Mouse (Mus musculus) spleen, adult 2 months (tissue): ENCODE data around the gene Lhfpl2. TPM values are rescaled to one million over a fixed set of nuclear protein-coding genes. Genes with fewer than 3 reads are reported as not detected.

Experiments
- DNase-seq, 2 experiments: peaks; one replicate each; pipeline versions ENCODE4 v3.0.0 to v3.0.0-alpha.2; 2012 to 2021; ENCODE audit warnings: low spot score in 2 of 2, low read depth in 1 of 2
- H3K27ac ChIP-seq: fragments of 200-500 bp; 2 replicates; pipeline ENCODE4 v1.5.1; 2012; ENCODE audit warnings: low read length, inconsistent platforms; ENCODE audit not compliant: insufficient read depth
- H3K27me3 ChIP-seq: fragments of 200-500 bp; 2 replicates; pipeline ENCODE4 v1.6.1; 2012; ENCODE audit warnings: mild to moderate bottlenecking, moderate library complexity, low read length, inconsistent platforms; ENCODE audit not compliant: control insufficient read depth, insufficient read depth
- H3K36me3 ChIP-seq: fragments of 200-500 bp; 2 replicates; pipeline ENCODE4 v1.6.1; 2012; ENCODE audit warnings: mild to moderate bottlenecking, low read length, inconsistent platforms; ENCODE audit not compliant: control insufficient read depth, insufficient read depth
- H3K4me1 ChIP-seq: fragments of 200-500 bp; 2 replicates; pipeline ENCODE4 v1.6.1; 2011; ENCODE audit warnings: inconsistent platforms; ENCODE audit not compliant: control insufficient read depth, insufficient read depth, insufficient read length
- H3K4me3 ChIP-seq: fragments of 200-500 bp; 2 replicates; pipeline ENCODE4 v1.5.1; 2011; ENCODE audit warnings: mild to moderate bottlenecking, inconsistent platforms; ENCODE audit not compliant: insufficient read depth, insufficient read length; ENCODE audit errors: extremely low read depth
- CTCF ChIP-seq: fragments of 200-500 bp; IDR thresholded peaks from 2 replicates; pipeline ENCODE4 v1.5.1; 2011; ENCODE audit warnings: mild to moderate bottlenecking, inconsistent platforms; ENCODE audit not compliant: insufficient read depth, insufficient read length, insufficient replicate concordance; ENCODE audit errors: extremely low read depth
- POLR2A ChIP-seq: fragments of 200-500 bp; IDR thresholded peaks from 2 replicates; pipeline ENCODE4 v1.6.1; 2011; ENCODE audit warnings: low read depth, low read length, inconsistent platforms
- WGBS: fragments of 180-500 bp; shearing (Covaris S2); methylation state at CpG from one replicate; pipeline ENCODE4 v1.1.7; 2018; 5-methylcytosine and 5-hydroxymethylcytosine counted together
- polyA plus RNA-seq: library from polyadenylated mRNA; depleted of rRNA; stranded (reverse); fragments of >200 nt; gene quantifications from 2 replicates; pipeline ENCODE4 v1.2.3, GENCODE M21; 2012

Lhfpl2 gene
- polyA plus RNA-seq, 1 experiment = 4.8 TPM

DNA sequence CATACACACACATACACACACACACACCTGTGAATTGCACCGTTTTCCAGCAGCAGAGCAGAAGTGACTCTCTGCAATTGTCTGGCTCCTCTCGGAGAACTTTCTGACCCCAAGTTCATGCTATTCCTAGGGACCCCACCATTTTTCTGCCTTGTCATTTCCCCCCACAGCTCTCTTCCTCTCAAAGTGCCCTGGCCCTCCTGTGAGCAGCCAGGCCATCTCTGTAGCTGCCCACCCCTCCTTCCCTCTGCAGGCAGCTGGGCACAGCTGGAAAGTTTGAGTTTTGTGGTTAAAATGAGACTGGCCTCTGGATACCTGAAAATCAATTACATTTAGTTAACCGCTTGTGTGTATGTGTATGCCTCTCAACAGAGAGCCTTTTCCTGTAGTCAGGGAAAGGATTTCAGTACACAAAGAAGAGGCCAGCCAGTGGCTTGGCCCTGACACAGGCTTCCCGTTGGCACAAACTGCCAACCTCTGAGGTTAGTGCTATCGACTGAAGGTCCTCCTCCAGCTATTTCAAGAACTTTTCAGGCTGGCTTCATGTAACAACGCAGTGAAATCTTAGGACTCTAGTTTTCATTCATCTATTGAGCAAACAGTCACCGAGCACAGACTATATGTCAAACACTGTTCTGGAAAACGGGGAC lies 125.9 kb downstream of the Lhfpl2 start:
- Histone ChIP-seq H3K36me3 (no peaks in the 10 kb centered on the region), H3K27ac (no peak overlapping the region), H3K4me3 (no peak overlapping the region), H3K4me1 (no peaks in the 10 kb centered on the region), H3K27me3 (no peaks in the 10 kb centered on the region)
- WGBS = 27% methylated on average over 8 of the region's 8 CpGs
- no peak for TF ChIP-seq CTCF
- no peak for TF ChIP-seq POLR2A
- no peak for DNase-seq

DNA sequence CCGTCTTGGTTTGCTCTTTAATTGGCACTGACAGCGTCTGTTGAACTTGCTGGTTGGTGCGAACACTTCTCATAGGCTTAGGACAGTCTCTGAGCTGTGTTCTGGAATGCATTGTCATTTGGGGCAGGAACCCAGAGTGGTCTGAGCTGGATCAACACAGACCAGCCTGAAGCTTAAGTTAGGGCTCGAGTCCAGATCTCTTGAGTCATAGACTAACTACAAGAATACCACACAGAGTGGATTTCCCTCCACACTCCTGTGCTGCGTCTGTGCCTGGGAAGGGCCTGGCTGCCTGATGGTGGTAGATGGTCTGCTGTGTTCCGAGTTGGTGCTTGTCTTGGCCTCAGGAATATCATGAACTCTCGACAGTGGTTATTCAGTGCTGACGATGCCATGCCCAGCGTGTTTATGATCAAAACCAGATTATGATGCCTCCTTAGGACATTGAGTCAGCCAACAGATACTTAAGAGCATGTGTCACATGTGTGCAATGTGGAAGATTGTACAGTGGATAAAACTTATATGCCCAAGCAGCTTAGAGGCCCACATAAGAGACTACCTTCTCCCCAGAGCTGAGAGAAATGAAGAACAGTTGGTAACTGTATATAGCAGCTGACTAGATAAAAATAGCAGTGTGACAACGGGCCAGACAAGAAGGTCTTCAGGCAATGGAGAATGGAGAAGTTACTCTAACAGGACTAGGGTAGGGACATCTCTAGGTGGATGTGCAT lies 127.3 kb downstream of the Lhfpl2 start:
- no peaks in the 10 kb centered on the region for H3K4me1 ChIP-seq
- no peak for DNase-seq
- H3K36me3 ChIP-seq = no peaks in the 10 kb centered on the region
- no peak for TF ChIP-seq CTCF
- TF ChIP-seq POLR2A = no peak
- no peak overlapping the region for H3K4me3 ChIP-seq
- WGBS = 74% methylated on average over 10 of the region's 10 CpGs
- H3K27me3 ChIP-seq = no peaks in the 10 kb centered on the region
- no peak overlapping the region for H3K27ac ChIP-seq

DNA sequence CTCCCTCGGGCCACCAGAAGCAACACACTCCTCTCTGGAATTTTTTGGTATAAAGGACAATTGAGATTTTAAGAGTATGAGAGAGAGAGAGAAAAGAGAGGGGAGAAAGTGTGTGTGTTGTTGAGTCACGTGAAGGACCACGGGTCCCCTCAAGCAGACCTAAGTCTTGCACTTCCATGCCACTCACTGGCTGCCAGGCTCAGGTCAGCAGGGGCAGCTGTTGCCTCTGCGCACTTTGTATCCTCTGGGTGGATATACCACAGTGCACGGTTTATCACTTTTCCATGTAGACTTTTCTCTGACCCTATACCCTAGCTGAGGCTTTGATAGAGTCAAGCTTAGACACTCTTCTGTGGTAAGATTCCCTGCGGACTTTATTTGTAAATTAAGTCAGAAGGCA lies 128.0 kb downstream of the Lhfpl2 start:
- WGBS = 87% methylated on average over 5 of the region's 6 CpGs
- Histone ChIP-seq H3K27me3 (no peaks in the 10 kb centered on the region), H3K27ac (no peak overlapping the region), H3K4me1 (no peaks in the 10 kb centered on the region), H3K4me3 (no peak overlapping the region), H3K36me3 (no peaks in the 10 kb centered on the region)
- no peak for TF ChIP-seq POLR2A
- no peak for TF ChIP-seq CTCF
- no peak for DNase-seq

DNA sequence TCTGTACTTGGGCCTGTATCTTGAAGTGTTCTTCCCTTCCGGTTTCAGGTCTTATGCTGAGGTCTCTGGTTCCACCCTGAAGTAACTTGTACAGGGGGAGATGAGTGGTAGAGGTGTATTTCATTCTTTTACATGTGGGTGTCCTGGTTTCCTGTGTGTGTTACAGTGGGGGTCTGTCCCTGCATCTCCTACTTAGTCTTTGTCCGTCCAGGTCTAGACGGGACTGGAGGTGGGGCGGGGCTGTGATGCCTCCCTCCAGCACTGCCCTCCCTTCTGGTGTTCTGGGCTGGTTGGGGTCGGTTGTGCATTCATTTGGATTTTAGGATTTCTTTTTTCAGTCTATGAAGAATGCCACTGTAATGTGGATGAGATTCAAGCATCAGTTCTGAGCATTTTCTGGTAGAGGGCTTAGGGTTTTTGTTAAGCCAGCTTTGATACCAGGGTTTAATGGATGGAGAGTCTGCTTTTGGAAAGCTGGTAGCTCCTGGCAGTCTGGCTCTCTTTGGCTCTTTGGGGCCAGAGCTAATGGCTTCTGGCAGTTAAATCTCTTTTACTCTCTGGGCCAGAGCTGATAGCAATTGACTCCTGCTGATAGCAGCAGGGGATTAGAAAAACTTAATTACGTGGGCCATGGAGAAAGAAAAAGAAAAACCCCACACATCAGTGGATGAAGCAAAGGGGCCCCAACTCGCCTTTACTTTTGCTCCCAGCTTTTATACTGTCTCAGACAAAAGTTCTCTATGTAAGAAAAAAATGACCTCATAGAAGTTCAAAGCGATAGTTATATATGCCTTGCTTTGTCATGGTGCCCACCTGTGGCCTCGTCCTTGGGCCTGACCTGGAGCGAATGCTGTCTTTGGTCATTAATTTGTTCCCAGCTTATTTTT lies 130.8 kb downstream of the Lhfpl2 start:
- no peak for TF ChIP-seq CTCF
- TF ChIP-seq POLR2A = no peak
- no peaks in the 10 kb centered on the region for H3K36me3 ChIP-seq
- 80% methylated on average over 10 of the region's 10 CpGs for WGBS

DNA sequence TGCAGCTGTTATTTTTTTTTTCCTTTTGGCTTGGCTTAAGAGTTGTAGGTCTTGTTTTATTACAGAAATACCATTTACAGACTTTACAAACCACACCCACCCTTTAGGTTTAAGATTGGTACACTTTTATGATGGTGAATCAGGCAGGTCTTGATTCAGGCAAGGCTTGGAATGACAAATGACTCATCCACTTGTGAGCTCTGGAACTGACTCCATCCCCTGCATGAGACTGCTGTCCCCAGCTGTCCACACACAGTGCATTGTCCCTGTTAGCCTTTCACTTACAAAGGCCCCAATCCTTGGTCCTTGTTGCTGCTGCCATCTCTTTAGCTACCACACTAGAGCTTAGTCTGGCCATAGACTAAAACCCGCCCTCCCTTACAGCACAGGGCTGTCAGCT lies 132.8 kb downstream of the Lhfpl2 start:
- Histone ChIP-seq H3K36me3 (no peaks in the 10 kb centered on the region), H3K27me3 (no peaks in the 10 kb centered on the region), H3K27ac (no peak overlapping the region), H3K4me3 (no peak overlapping the region), H3K4me1 (no peaks in the 10 kb centered on the region)
- DNase-seq = no peak
- 82% methylated on average over 1 of the region's 1 CpGs for WGBS
- TF ChIP-seq POLR2A (no peak), CTCF (no peak)

More for the DNA sequence above, 130.8 kb downstream of the Lhfpl2 start:
- Histone ChIP-seq H3K4me3 (no peak overlapping the region), H3K27me3 (no peaks in the 10 kb centered on the region), H3K4me1 (no peaks in the 10 kb centered on the region), H3K27ac (no peak overlapping the region)
- DNase-seq = no peak

DNA sequence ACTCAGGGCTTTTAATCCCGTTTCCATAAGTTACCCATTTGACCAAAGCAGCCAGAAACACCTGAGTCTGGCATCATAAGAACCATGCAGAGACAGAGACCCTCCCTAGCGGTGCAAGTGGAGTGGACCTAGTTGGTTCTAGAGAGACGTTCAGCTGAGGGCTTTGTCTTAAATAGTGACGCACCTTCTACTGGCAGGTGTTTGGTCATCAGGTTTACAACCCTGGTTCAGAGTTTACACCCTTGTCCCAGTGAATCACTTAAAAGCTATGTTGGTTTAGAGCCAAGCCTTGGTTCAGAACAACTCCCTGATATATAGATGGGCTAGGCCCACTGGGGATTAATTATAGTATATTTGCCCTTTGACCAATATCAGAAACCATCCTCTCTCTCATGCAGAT lies 135.6 kb downstream of the Lhfpl2 start:
- WGBS = 93% methylated on average over 4 of the region's 4 CpGs
- TF ChIP-seq CTCF (no peak), POLR2A (no peak)
- Histone ChIP-seq H3K4me1 (no peaks in the 10 kb centered on the region), H3K27ac (no peak overlapping the region), H3K27me3 (no peaks in the 10 kb centered on the region), H3K36me3 (no peaks in the 10 kb centered on the region), H3K4me3 (no peak overlapping the region)
- no peak for DNase-seq
